Mouse (Mus musculus): ENCODE data around the gene Eml4.
A peak's percentile ranks its signal among the peaks of the same experiment; 100 is the strongest.

Eml4 gene

GRCm38 (mm10) chr17:83344226-83344625, 6.5 kb upstream of the Eml4 start:
- no peak for DNase-seq (ENCODE audit: inconsistent ontology term)

- DNase-seq (ENCODE audit: inconsistent ontology term) = no peak
These were observed 2.5 kb upstream of the Eml4 start for GRCm38 (mm10) chr17:83348056-83348822.

GRCm38 (mm10) chr17:83351119-83351531, 394 bp downstream of the Eml4 start:
- DNase-seq (ENCODE audit: inconsistent ontology term) = no peak

GRCm38 (mm10) chr17:83351601-83352413, 1.1 kb downstream of the Eml4 start:
- peak; percentile 48 for DNase-seq (ENCODE audit: inconsistent ontology term)

GRCm38 (mm10) chr17:83352456-83352855, 1.7 kb downstream of the Eml4 start:
- DNase-seq (ENCODE audit: inconsistent ontology term) = peak; percentile 12

GRCm38 (mm10) chr17:83353011-83353410, 2.3 kb downstream of the Eml4 start:
- DNase-seq (ENCODE audit: inconsistent ontology term) = no peak

GRCm38 (mm10) chr17:83353460-83353859, 2.7 kb downstream of the Eml4 start:
- no peak for DNase-seq (ENCODE audit: inconsistent ontology term)

- DNase-seq (ENCODE audit: inconsistent ontology term) = no peak
These were observed 4.8 kb downstream of the Eml4 start for GRCm38 (mm10) chr17:83355481-83355880.

GRCm38 (mm10) chr17:83359934-83360333, 9.2 kb downstream of the Eml4 start:
- no peak for DNase-seq (ENCODE audit: inconsistent ontology term)

- no peak for DNase-seq (ENCODE audit: inconsistent ontology term)
These were observed 10.2 kb downstream of the Eml4 start for GRCm38 (mm10) chr17:83360796-83361566.

GRCm38 (mm10) chr17:83363081-83363480, 12.3 kb downstream of the Eml4 start:
- no peak for DNase-seq (ENCODE audit: inconsistent ontology term)

- no peak for DNase-seq (ENCODE audit: inconsistent ontology term)
These were observed 13.6 kb downstream of the Eml4 start for GRCm38 (mm10) chr17:83364296-83364695.

- no peak for DNase-seq (ENCODE audit: inconsistent ontology term)
These were observed 14.4 kb downstream of the Eml4 start for GRCm38 (mm10) chr17:83365130-83365529.

- no peak for DNase-seq (ENCODE audit: inconsistent ontology term)
These were observed 15.1 kb downstream of the Eml4 start for GRCm38 (mm10) chr17:83365614-83366355.

- DNase-seq (ENCODE audit: inconsistent ontology term) = no peak
These were observed 16.7 kb downstream of the Eml4 start for GRCm38 (mm10) chr17:83367387-83367786.

GRCm38 (mm10) chr17:83374123-83374522, 23.4 kb downstream of the Eml4 start:
- DNase-seq (ENCODE audit: inconsistent ontology term) = no peak

- no peak for DNase-seq (ENCODE audit: inconsistent ontology term)
These were observed 25.1 kb downstream of the Eml4 start for GRCm38 (mm10) chr17:83375848-83376247.

GRCm38 (mm10) chr17:83376801-83377200, 26.1 kb downstream of the Eml4 start:
- DNase-seq (ENCODE audit: inconsistent ontology term) = peak; percentile 52

- peak; percentile 64 for DNase-seq (ENCODE audit: inconsistent ontology term)
These were observed 27.2 kb downstream of the Eml4 start for GRCm38 (mm10) chr17:83377755-83378443.

- peak; percentile 42 for DNase-seq (ENCODE audit: inconsistent ontology term)
These were observed 27.7 kb downstream of the Eml4 start for GRCm38 (mm10) chr17:83378444-83378762.

- no peak for DNase-seq (ENCODE audit: inconsistent ontology term)
These were observed 28.6 kb downstream of the Eml4 start for GRCm38 (mm10) chr17:83379366-83379765.

Measured in Muller cell, postnatal 12 days (primary cell).